Mouse (Mus musculus) brown adipose tissue, adult 24 weeks (tissue): ENCODE data around the gene Olfr1269. TPM values are rescaled to one million over a fixed set of nuclear protein-coding genes. Genes with fewer than 3 reads are reported as not detected.

Experiments used
- H3K27ac ChIP-seq: fragments of 200-500 bp; replicated peaks from 2 replicates; pipeline ENCODE4 v1.5.1; 2012; ENCODE audit warnings: low read depth, mild to moderate bottlenecking, low read length
- H3K4me1 ChIP-seq: fragments of 200-500 bp; 2 replicates; pipeline ENCODE4 v1.6.1; 2012; ENCODE audit warnings: low read length, mixed read lengths; ENCODE audit not compliant: control insufficient read depth, insufficient read depth, insufficient read length
- H3K4me3 ChIP-seq: fragments of 200-500 bp; 2 replicates; pipeline ENCODE4 v1.5.1; 2012; ENCODE audit warnings: low read depth, mild to moderate bottlenecking, low read length, moderate library complexity; ENCODE audit not compliant: insufficient read depth
- polyA plus RNA-seq: library from polyadenylated mRNA; stranded (reverse); fragments of >200 nt; gene quantifications from 2 replicates; pipeline ENCODE4 v1.2.4, GENCODE M21; 2012; ENCODE audit not compliant: missing spikeins, insufficient read depth, insufficient read length

The Olfr1269 gene
- polyA plus RNA-seq = not detected in 2 replicates

DNA sequence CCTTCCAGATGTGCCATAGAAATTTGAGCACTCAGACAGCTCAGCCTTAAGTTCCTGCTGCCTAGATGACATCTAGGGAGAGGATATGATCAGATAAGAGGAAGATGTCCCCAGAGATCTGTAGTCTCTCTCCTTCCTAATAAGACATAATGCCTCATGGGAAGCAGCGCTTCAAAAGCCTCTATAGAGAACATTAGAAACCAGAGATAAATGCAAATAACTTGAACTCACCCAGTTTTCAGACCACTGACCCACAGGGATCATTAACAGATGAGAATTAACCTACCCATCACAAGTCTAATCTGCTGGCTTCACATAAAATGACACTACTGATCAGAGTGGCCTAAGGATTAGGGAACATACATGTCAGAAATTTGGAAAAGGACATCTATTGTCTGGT lies at the start of gene Olfr1269:
Gene Olfr1269 (minus strand): TSS at position 101 of the 400 bp plus-strand sequence.
- Histone ChIP-seq H3K4me3 (no peak within 1 kb of the TSS), H3K27ac (no peak within 1 kb of the TSS), H3K4me1 (no peaks in the 10 kb centered on the region)

DNA sequence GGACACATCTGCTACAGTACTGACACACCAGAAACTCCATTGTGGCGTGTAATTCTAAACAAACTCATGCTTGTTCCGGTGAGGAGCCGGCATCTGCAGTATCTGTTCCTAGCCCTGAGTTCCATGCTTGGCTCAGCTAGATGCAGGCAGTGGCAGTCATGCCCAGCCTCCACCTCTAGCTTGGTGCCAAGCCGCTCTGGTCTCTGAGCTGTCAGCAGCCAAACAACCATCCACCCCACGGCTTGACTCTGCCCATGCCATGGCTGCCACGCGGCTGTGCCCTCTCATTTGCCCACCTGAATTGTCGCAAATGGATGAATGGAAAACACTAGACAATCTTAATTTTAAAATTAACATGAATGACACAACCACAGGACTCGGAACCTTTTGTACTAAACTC lies 32.7 kb upstream of the Olfr1269 start:
- H3K27ac ChIP-seq = no peak overlapping the region
- H3K4me1 ChIP-seq = no peaks in the 10 kb centered on the region

DNA sequence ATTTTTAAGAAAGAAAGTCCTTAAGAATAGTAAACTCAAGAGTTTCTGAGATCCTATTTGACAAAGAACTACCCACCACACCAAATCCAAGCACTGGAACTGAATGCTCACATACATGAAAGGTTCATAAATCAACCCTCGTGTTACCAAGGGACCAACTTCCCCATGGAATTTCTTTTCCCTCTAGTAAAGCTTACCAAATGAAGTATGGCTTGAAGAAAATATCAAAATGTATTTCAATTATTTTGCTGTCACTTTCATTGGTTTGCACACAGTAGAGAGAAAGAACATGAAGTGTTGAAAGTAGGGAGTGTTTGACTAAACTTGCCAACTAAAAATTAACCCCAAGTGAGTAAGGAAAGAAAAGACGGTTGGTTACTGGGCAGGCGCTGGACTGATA lies 31.8 kb upstream of the Olfr1269 start, which contains the start of gene Olfr1270:
Gene Olfr1270 (minus strand): TSS at position 101 of the 400 bp plus-strand sequence.
- H3K4me1 ChIP-seq = no peaks in the 10 kb centered on the region
- H3K4me3 ChIP-seq = no peak within 1 kb of the TSS
- no peak within 1 kb of the TSS for H3K27ac ChIP-seq

More for the DNA sequence above, 32.7 kb upstream of the Olfr1269 start:
- H3K4me3 ChIP-seq = no peak overlapping the region

DNA sequence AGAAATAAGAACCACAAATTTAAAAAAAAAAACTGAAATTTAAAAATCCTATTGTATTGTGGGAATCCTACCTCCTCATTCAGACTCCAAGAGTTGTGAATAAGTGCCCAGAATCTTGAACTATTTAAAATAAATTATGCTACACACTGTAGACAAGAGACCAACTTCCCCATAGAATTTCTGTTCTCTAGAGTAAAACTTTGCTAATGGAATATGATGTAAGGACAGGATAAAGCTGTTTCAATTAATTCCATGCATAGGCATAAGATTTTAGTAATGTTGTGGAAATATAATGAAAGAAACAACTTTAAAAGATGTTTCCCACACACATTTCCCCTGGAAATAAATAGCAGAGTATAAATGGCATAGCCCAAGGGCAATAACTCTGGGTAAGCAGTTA lies 21.0 kb upstream of the Olfr1269 start, which contains the start of gene Olfr32:
Gene Olfr32 (minus strand): TSS at position 101 of the 400 bp plus-strand sequence.
- no peak within 1 kb of the TSS for H3K4me3 ChIP-seq
- H3K27ac ChIP-seq = no peak within 1 kb of the TSS

DNA sequence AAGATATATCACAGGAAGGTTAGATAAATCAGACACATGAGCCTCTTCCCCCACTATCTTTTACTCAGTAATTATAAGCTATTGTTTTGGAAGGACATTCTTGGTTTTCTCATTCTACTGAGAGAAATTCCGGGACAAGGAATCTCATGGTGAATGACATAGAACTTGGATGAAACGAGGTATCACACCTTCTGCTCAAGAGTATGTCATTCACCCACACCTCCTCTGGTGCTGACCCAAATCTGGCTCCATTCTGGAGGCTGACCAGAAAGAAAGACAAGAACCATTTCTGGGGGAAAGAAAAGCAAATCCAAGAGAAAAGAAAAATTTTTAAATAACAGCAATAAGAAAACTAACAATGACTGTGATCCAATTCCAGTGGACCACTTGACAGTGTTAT lies 51.1 kb downstream of the Olfr1269 start:
- Histone ChIP-seq H3K4me3 (no peak overlapping the region), H3K4me1 (no peaks in the 10 kb centered on the region), H3K27ac (no peak overlapping the region)

More for the DNA sequence above, 21.0 kb upstream of the Olfr1269 start, which contains the start of gene Olfr32:
- H3K4me1 ChIP-seq = no peaks in the 10 kb centered on the region

Other genes starting within 250 kb of the Olfr1269 start
- not detected in 2 replicates for gene Olfr1257, start 243.0 kb downstream of the Olfr1269 start, polyA plus RNA-seq
- not detected in 2 replicates for gene Olfr1258, start 194.1 kb downstream of the Olfr1269 start, polyA plus RNA-seq
- not detected in 2 replicates for gene Olfr1259, start 172.7 kb downstream of the Olfr1269 start, polyA plus RNA-seq
- not detected in 2 replicates for gene Olfr1260, start 147.1 kb downstream of the Olfr1269 start, polyA plus RNA-seq
- not detected in 2 replicates for gene Olfr1261, start 130.2 kb downstream of the Olfr1269 start, polyA plus RNA-seq
- not detected in 2 replicates for gene Olfr1262, start 121.3 kb downstream of the Olfr1269 start, polyA plus RNA-seq
- not detected in 2 replicates for gene Olfr1263, start 109.3 kb downstream of the Olfr1269 start, polyA plus RNA-seq
- not detected in 2 replicates for gene Olfr1264, start 95.8 kb downstream of the Olfr1269 start, polyA plus RNA-seq
- not detected in 2 replicates for gene Olfr1265, start 86.1 kb downstream of the Olfr1269 start, polyA plus RNA-seq
- not detected in 2 replicates for gene Olfr140, start 57.8 kb downstream of the Olfr1269 start, polyA plus RNA-seq
- gene Olfr32, start 20.9 kb upstream of the Olfr1269 start, polyA plus RNA-seq = not detected in 2 replicates
- not detected in 2 replicates for gene Olfr1270, start 31.7 kb upstream of the Olfr1269 start, polyA plus RNA-seq
- not detected in 2 replicates for gene Olfr1506, start 103.1 kb upstream of the Olfr1269 start, polyA plus RNA-seq
- not detected in 2 replicates for gene Olfr142, start 136.2 kb upstream of the Olfr1269 start, polyA plus RNA-seq
- gene Olfr1271, start 149.6 kb upstream of the Olfr1269 start, polyA plus RNA-seq = not detected in 2 replicates
- not detected in 2 replicates for gene Olfr1272, start 171.4 kb upstream of the Olfr1269 start, polyA plus RNA-seq
- not detected in 2 replicates for gene Gm13769, start 200.8 kb upstream of the Olfr1269 start, polyA plus RNA-seq